Mouse (Mus musculus) lung, adult 18-20 months (tissue): Measurements from ENCODE around the gene Smcr8.
A peak's percentile ranks its signal among the peaks of the same experiment; 100 is the strongest.
"Not testable (repeated sequence)": the region's sequence is repeated elsewhere in the genome, so short reads cannot be mapped to it uniquely, and the experiment has no call there.

ENCODE experiments used
- DNase-seq, 2 experiments: peaks; one replicate each; pipeline ENCODE4 v3.0.0; 2022; ENCODE audit warnings: mixed read lengths in 2 of 2

Smcr8 gene

DNA sequence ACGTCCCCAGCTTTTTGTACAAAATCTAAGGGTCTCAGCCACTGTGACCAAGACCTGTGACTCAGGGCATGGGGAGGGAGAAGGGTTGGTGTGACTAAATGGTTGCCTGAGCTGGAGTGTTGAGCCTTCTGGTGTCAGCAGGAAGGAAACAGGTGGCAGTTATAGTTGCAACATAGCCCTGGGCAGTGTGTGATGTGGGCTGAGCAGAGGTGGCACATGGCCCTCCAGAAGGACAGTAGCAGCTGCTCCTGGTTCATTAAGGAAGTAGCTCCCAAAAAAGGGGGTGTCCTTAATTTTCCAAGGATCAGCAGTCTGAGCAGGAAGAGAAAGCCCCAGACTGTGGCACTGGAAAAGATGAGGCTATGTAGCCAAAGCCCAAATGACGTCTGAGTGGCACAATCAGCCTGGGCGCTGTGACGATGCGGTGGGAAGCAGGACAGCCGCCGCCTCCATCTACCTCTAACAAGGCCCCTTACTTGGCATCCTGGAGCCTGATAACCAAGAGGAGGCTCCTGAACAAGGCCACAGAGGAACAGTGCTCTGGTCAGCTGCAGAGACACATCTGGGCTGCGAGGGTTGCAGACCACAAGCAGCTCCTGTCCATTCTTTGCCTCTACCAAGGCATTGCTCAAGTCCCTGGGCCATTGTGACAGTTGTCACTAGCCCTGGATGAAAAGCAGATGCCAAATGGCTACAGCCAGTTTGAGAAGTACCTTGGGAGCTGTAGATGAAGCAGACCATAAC is 7.0 kb downstream of the Smcr8 start:
- DNase-seq, result no peak

DNA sequence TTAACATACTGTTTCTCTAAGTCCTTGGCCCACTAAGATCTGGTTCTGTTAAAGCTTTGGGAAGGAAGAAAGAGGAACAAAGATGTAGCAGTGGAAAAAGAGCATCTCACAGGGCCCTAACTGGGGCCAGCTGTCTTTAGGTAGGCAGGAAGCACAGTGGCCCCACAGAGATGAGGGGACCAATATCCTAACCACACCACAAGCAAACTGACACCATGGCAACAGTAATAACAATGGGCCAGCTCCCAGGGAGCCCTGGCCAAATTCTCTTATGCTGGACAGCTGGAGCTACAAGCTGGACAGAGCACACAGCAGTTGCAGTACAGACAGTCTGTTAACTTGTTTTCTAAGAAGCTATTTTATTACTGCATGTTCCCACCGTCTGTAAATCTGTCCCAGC is 10.3 kb downstream of the Smcr8 start:
- no peak for DNase-seq

DNA sequence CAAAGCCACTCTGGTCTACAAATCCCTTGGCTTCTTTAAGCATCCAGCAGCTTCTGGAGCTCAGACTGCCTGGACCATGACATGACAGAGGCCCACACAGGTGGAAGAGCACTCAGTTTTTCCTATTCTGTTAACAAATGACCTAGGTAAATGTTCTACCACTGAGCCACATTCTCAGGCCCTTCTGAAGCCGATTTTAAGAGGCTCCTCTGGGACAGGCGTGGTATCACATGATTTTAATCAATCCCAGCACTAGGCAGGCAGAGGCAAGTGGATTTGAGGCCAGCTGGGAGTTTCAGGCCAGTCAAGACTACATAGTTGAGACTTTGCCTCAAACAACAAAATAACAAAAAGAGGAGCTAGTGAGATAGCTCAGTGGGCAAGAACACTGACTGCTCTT is 13.1 kb downstream of the Smcr8 start:
- DNase-seq, result no peak

DNA sequence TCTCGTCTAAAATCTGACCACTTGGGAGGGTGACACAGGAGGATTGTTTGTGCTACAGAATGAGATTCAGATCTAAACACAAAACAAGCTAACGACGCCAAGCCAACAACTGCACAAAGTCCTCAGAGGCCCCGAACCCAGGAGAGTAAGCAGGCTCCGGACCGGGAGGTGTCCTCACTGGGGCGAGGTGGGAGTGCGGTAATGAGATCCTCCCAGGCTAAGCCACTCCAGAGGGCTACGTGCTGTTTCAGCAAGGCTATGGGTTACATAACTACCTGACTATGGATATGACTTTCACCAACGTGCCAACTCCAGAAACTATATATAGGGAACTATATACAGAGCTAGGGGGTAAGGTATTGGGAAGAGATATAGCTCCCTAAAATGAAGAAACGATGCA is 19.0 kb downstream of the Smcr8 start:
- no peak for DNase-seq

DNA sequence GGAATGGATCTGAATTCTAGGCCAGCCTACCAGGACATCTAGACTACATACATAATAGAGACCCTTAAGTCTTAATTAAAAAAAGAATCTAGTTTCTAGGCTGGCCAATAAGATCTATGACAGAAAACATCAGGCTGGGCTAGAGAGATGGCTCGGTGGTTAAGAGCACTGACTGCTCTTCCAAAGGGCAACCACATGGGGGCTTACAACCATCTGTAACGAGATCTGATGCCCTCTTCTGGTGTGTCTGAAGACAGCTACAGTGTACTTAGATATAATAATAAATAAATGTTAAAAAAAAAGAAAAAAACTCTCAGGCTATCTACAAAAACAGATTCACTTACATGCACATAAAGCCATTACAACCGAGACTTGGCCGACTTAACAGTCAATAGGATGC is 22.7 kb downstream of the Smcr8 start:
- no peak for DNase-seq

DNA sequence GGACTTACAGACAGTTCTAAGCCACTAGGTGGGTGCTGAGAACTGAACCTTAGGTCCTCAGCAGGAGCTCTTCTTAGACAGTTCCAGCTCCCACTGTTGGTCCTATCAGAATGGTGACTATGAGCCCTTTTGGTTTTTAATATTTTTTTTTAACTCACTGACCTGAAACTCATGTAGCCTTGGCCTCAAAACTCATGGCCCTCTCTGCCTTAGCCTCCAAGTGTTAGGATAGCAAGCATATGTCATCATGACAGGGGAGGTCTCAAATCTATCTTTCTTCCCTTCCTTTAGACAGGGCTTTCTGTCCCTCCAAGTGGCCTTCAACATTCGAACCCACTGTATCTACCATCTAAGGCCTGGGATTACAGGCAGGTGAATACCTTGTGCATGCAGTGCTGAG is 23.6 kb downstream of the Smcr8 start:
- no peak for DNase-seq

DNA sequence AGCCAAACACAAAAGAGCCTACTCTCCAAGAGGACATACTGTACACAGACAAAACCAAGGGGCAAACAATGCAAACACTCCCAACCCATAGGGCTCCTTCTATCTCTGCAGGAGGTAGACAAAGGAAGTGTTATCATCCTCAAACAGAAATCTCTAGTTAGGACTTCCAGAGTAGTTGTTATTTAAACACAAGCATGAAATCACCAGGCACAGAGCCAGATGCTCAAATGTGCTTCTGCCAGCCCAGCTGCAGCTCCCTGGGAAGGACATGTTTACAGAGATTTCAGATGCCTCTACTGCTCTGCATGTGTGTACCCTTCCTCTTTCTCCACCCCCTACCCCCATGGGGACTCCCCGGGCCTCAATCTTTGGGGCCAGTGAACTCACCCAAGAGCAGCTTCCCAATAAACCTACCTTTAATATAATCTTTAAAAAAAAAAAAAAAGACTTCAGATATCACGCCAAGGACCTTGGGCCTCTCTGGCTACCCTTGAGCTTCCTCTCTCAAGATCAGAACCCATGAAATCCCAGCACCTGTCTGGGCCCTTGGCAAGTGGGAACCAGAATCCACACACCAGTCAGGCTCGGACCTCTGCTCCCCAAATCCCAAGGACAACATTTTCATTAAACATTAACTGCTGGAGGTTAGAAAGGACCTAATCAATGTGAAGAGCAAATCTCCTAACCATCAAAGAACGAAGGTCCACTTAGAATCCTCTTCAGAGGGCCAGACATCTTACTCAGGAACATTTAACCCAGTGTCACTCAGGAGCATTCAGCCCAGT is 31.2 kb downstream of the Smcr8 start:
- peak; percentile 52 to 66 for DNase-seq

DNA sequence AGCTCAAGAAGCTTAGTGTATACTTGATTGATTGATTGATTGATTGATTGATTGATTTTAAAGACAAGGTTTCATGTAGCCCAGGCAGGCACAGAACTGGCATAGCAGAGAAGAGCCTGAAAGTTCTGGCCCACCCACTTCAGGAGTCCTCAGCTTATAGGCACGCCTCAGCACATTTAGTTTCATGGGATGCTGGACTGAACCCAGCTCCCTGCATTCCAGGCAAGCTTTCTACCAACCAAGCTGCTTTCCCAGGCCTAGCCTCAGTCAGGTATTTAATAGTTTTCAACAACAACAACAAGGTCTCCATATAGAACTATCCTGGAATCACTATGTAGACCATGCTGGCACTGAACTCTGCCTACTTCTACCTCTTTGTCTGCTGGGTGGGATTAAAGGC is 32.2 kb downstream of the Smcr8 start:
- no peak for DNase-seq

DNA sequence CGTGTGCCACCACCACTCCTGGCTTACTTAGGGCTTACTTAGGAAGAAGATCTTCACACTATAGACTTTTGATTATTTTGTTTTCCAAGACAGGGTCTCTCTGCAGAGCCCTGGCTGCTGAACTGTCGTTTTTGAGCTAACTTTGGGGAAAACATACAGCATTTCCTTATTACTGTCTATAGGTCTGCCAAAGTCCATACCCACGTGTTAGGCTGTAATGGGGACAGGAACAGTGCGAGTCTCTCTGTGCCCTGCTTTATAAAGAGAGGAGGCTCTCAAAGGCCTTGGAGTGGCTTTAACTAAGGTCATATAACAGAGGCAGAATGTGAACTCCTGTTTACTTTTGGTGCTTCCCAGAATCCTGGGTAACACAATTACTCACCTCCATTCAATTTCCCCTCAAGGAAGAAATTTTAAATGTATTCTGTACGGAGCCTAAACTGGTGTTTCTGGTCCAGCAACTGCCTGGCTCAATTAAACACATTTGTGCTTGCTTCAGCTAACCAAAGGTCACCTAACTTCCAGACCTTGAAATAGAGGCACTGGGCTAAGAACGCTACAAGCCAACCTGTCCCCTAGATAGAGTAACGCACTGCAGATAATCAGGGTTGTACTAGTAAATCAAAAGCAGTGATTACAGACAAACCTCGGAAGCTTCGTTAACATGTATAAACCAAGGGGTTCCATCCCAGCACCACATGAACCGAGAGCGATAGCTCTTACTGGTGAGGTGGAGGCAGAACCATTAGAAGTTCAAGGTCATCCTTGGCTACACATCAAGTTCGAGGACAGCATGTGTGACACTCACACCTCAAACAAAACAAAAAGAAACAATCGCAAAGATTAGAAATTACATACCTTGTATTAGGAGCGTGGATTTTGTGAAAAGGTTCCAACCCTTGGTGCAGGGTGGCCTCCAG is 33.0 kb downstream of the Smcr8 start:
- peak; percentile 14 to 31 for DNase-seq

DNA sequence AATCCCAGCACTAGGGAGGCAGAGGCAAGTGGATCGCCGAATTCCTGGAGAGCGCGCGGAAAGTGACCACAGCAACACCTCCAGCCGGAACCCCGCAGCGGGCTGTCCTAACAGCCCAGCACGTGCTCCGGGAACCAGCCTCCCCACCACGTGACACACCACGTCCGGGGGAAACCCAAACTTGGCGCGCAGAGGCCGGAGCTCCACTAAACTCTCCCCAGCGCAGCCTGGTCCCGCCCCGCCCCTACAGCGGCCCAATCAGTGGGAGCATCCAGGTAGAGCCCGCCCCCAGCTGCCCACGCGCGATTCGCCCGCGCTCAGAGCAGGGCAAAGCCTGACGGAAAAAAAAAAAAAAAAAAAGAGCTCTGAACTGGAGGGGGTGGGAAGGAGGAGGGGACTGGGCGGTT is 33.7 kb downstream of the Smcr8 start:
- DNase-seq, result peak; percentile 96 to 97

DNA sequence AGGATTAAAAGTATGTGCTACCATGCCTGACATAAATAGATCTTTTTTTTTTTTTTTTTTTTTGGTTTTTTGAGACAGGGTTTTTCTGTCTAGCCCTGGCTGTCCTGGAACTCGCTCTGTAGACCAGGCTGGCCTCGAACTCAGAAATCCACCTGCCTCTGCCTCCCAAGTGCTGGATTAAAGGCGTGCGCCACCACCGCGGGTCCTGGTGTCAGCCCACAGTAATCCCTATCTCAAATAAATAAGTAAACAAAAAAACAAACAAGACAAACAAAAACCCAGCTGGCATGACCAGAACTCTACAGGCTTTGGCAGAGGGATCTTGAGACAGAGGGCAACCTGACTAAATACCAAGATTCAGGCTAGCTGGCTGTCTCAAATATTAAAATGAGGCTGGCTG is 34.3 kb downstream of the Smcr8 start, which contains the start of gene Shmt1:
Gene Shmt1, minus strand, starts transcription at position 101 of the 400 bp plus-strand sequence.
- DNase-seq, result not testable (repeated sequence)

DNA sequence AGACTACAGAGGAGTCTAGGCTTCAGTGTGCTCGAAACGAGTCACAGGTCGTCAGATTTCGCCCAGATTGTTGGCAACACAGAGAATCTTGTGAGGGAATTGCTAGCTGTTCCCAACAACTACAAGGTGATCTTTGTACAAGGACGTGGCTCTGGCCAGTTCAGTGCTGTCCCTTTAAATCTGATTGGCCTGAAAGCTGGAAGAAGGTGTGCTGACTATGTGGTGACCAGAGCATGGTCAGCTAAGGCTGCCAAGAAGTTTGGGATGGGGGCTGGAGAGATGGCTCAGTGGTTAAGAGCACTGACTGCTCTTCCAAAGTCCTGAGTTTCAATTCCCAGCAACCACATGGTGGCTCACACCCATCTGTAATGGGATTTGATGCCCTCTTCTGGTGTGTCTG is 39.1 kb downstream of the Smcr8 start:
- no peak for DNase-seq

DNA sequence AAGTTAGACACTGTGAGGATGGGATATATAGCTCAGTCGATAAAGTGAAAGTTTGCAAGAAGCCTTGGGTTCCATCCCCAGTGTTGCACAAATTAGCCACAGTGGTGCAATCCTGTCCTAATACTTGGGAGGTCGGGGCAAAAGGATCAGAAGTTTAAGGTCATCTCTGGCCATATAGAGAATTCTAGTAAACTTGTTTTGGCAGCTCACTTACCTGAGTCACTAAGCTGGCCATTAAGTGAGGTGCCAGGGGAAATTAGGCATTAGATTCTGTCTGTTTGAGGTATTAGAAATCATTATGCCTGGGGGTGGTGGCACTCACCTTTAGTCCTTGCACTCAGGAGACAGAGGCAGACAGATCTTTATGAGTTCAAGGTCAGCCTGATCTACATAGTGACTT is 46.4 kb downstream of the Smcr8 start:
- no peak for DNase-seq

DNA sequence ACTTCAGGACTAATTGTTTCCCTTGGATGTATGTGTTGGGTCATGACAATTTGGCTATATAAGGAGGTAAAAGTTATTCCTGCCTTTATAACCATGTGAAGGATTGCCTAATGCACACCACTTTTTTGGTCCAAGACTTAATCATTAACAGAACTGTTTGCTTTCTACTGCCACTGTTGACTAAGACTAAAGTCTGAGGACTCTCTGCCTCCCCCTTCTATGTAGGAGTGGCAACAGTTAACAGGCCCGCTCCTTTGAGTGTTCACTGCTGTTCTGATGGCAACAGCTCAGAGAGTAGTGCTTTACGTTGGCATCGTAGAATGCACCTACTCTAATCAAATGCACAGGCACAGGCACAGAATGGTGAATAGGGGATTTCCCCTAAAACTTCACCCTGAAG is 47.9 kb downstream of the Smcr8 start:
- DNase-seq, result peak; percentile 49 to 72

DNA sequence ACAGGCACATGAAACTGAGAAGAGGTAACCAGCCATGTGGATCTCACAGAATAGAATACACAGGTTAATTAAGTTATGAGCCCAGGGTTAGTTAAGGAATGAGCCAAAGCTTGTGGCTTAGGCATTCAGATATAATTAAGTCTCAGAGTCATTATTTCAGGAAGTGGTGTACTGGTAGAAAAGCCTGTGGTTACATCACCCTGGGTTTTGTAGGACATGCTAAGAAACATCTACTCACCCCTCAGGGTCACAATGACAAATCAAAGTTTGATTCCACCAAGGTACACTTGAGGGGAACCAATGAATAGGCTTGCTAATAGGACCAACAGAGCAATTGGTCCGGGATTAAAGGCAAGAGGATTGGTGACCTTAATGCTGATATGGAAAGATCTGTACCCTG is 49.4 kb downstream of the Smcr8 start:
- no peak for DNase-seq

DNA sequence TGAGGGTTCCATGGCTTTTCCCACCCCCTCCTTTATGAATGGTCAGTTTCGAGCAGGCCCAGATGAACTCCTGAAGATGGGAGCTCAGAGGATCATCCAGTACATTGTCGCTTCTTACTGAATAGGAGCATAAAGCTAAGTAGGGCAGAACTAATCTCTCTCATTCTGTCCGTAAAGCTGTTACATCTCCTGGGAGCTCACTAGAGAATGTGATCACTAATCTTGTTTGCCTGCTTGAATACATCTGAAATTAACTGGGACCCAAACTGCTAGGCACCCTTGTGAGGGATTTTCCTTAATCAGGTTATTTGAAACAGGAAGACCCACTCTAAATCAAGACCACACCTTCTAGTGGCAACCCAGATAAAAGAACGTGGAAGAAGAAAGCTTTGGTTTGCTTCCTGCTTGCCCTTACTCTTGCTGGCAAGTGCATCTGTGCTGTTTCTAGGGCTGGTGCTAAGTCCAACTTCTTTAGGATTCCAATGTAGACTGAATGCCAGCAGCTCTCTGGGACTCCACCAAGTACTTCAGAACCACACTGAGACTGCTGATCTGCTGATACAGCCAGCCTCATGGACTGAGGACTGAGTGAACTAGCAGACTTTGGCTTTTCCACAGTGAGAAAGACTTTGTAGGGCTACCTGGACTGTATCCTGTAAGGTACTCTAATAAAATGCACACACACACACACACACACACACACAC is 50.1 kb downstream of the Smcr8 start:
- no peak for DNase-seq

DNA sequence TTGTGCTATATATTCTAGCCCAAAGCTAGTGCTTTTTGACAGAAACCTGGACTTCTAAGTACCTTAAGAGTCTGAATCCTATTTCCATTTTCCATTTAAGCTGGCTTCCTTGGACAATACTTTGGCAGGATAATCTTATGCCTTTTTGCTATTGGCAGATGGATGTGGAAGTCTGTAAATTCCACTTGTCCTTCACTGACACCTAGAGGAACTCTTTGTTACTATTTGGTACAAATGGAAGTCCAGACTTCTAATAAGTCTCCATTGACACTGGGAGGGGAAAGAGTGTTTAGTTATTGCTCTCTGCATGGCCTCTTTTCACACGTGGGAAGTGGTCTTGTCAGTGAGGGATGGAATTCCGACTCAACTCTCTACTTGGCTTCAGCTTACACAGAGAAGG is 51.6 kb downstream of the Smcr8 start:
- DNase-seq, result no peak

DNA sequence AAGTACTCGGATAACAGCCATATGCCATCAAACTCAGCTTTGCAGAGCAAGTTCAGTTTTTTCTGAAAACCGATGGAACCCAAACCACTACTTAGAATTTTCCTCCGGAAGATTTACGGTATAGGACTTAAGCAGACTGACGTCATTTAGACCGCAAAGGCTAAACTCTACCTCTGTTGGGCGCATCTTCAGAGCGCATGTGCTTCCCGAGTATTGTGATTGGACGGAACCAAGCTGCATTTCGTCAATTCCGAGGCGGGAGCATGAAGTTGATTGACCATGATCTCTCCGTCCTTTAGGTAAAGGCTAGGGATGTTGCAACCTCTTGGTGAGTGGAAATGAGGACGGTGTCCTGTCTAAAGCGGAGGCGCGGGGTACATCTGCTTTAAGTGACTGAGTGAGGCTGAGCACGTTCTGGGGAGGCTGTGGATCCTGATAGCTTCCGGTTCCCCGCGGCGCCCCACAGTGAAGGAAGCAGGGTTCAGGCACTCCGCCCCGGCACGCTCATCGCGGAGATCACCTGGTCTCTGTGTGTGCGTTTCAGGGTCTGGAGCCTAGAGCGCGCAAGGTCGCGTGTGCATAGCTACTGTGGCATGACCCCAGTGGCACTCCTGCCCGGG is 53.2 kb downstream of the Smcr8 start, which contains the start of gene Dhrs7b:
Gene Dhrs7b, plus strand, starts transcription at position 199 of the 620 bp plus-strand sequence.
- peak; percentile 90 to 92 for DNase-seq

DNA sequence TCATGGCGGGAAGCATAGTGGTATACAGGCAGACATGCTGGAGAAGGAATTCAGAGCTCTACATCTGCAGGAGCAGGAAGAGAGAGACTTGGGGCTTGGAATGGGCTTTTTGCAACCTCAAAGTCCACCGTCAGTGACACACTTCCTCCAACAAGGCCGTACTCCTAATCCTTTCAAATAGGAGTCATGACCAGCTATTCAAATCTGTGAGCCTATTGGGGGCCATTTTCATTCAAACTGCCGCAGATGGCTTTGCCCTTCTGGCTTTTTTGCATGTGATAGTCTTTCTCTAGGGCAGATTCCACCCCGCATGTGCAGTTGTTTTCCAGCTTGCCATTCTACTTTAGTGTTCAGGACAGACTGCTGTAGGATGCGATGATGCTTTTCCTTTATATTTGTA is 59.6 kb downstream of the Smcr8 start:
- DNase-seq, result no peak
